Mouse (Mus musculus): Measurements from ENCODE around the gene Ly6g5c.
"Not testable (repeated sequence)": the region's sequence is repeated elsewhere in the genome, so short reads cannot be mapped to it uniquely, and the experiment has no call there.

The Ly6g5c gene

DNA sequence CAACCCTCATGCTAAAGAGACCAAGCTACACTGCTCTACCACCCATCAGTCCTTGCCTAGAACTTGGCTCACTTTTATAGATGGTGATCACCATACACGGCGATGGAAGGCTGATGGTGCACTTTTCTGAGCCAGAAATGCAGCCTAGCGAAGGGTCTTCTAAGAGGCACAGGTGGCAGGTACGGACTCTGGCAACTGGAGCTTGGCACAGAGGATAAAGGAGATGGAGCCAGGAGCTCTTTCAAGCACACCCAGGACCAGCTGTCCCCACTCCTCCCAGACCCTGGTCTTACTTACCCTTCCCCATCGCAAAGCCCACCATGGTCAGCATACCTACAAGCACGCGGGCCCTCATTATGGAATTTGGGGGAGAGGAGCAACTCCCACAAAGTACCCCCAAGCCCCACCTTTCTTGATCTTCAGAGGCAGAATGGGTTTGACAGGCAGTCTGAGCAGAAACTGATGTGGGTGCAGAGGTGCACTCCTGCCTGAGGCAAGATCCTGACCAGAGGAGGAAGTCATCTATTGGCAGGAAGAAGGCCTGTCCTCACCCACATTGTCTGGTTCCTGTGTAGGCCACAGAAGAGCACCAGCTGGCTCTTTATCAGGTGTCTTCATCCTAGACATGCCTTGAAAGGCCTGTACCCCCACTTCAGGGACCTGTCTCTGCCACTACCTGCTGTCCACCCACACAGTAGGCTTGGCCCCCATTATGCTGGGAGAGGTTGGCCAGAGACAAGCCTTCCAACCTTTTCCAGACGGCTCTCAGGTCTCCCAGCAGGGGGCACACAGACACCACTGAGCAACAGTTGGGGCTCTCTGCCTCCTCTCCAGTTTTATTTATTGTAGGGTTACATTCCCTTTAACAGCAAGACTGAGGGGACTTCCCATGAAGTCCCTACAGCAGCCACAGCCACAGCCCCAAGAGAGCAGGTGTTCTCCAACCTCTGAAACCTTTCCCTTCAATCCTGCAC, 7.3 kb downstream of the Ly6g5c start, which contains the start of gene Ly6g5b:
TSS of gene Ly6g5b (minus strand) at position 383 of the 974 bp plus-strand sequence.
- peak; percentile 71 for DNase-seq (ENCODE audit: low spot score)

GRCm38 (mm10) chr17:35120745-35121142, 12.7 kb downstream of the Ly6g5c start:
- DNase-seq (ENCODE audit: low spot score) = peak; percentile 79

GRCm38 (mm10) chr17:35121143-35121799, 13.2 kb downstream of the Ly6g5c start, which contains the start of gene Gpank1:
Gene Gpank1 (plus strand): TSS chr17:35121455.
- DNase-seq (ENCODE audit: low spot score) = peak; percentile 97

DNA sequence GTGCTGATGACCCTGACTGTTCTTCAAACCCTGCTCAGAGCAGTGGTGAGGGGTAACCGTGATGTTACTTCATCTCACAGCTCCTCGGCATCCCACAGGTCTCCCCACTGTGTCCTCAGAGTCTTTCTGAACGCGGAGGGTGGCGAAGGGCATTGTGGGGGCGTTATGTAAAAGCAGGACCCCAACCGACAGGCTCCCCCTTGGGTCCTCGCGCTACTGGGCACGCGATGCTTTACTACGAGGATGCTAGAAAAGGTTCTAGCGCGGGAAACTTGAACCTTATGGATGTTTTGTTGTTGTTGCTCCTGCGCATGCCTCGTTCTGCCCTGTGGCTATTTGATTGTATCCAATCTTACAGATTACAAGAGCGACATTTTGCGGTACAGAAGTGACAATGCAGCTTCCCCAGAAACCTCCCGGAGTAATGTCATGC, 13.8 kb downstream of the Ly6g5c start, which contains the start of gene Csnk2b:
TSS of gene Csnk2b (minus strand) at position 183 of the 433 bp plus-strand sequence.
- peak; percentile 64 for DNase-seq (ENCODE audit: low spot score)

GRCm38 (mm10) chr17:35123287-35123686, 15.2 kb downstream of the Ly6g5c start:
- DNase-seq (ENCODE audit: low spot score) = not testable (repeated sequence)

- not testable (repeated sequence) for DNase-seq (ENCODE audit: low spot score)
Measured at GRCm38 (mm10) chr17:35124261-35124896, 16.3 kb downstream of the Ly6g5c start.

- no peak for DNase-seq (ENCODE audit: low spot score)
Measured at GRCm38 (mm10) chr17:35125081-35125480, 17.0 kb downstream of the Ly6g5c start.

- no peak for DNase-seq (ENCODE audit: low spot score)
Measured at GRCm38 (mm10) chr17:35125578-35125977, 17.5 kb downstream of the Ly6g5c start.

- peak; percentile 81 for DNase-seq (ENCODE audit: low spot score)
Measured at GRCm38 (mm10) chr17:35126206-35126611, 18.1 kb downstream of the Ly6g5c start, which contains the start of gene D17H6S53E. Gene D17H6S53E (plus strand): TSS chr17:35126373.

- no peak for DNase-seq (ENCODE audit: low spot score)
Measured at GRCm38 (mm10) chr17:35127017-35127416, 18.9 kb downstream of the Ly6g5c start.

DNA sequence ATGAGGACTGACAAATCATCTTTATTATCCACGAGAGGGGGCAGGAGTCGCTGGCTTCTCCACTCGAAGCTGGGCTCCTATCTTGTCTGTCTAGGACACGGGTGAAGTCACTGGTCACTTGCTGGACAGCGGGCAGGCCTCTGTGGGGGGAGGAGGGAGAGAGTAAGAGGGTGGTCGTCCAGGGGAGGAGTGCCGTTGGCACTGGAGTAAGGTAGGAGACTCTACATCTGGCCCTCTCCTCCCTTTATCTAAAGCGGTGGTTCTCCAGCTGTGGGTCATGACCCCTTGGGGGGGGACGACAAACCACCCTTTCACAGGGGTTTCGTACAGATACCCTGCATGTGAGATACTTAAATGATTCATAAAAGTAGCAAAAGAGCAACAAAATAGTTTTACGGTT, 20.9 kb downstream of the Ly6g5c start:
- DNase-seq (ENCODE audit: low spot score) = no peak

- DNase-seq (ENCODE audit: low spot score) = no peak
Measured at GRCm38 (mm10) chr17:35131038-35131437, 23.0 kb downstream of the Ly6g5c start.

- DNase-seq (ENCODE audit: low spot score) = no peak
Measured at GRCm38 (mm10) chr17:35131500-35132173, 23.6 kb downstream of the Ly6g5c start, which contains the start of gene Apom. Gene Apom (minus strand): TSS chr17:35132050.

DNA sequence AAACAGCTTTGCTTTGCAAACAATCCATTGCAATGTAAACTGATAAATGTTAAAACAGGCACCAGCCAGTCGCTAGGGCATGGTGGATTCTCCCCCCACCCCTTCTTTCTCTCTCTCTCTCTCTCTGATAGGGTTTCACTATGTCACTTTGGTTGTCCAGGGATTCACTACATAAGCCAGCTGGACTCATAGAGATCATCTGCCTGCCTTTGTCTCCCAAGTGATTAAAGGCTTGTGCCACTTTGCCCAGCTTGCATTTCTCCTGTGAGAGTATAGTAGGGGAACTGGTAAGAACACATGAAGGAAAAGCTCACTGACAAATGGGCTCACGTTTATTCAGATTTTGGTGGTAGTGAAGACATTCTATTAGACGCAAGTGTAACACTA, 24.1 kb downstream of the Ly6g5c start:
- DNase-seq (ENCODE audit: low spot score) = no peak

DNA sequence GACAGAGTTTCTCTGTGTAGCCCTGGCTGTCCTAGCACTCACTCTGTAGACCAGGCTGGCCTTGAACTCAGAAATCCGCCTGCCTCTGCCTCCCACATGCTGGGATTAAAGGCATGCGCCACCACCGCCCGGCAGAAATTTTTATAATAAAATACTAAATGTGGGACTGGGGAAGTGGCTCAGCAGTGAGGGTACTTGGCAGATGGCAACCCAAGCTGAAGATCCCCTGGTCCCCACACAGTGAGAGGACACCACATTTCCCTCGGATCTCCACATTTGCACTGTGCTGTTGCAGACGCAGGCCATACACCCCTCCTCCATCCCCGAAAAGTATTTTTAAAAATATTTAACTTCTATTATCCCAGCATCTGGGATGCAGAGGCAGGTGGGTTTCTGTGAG, 25.4 kb downstream of the Ly6g5c start:
- no peak for DNase-seq (ENCODE audit: low spot score)

GRCm38 (mm10) chr17:35134801-35135590, 26.9 kb downstream of the Ly6g5c start, which contains the start of gene Bag6:
Gene Bag6 (plus strand): TSS chr17:35135178.
- peak; percentile 97 for DNase-seq (ENCODE audit: low spot score)

DNA sequence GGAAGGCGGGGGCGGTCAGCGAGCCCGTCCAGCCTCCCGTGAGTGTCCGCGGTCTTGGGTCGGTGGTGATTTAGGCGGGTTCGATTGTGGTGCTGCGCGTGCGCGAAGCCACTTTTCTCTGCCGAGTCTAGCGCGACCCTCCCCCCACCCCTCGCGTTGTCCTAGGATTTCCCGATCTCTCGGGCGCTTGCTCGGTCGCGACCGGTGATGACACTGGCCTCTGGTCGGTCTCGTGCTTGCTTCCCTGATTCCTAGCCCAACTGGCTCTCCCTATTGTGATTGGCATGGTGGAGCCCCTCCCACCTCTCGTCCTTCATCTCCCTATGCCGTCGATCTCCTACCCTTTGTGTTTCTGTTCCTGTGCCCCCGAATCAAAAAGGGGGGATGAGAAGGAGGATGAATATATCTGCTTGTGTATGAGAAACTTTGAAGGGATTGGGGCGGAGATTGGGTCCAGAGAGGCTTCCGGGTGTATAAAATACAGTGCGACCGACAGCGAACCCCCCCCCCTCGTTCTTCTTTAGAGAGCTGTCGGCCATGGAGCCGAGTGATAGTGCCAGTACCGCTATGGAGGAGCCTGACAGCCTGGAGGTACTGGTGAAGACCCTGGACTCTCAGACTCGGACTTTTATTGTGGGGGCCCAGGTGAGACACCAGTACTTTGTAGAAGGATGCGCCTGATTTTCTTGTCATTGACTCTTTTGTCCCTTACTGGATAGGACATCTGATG, 27.7 kb downstream of the Ly6g5c start:
- DNase-seq (ENCODE audit: low spot score) = no peak

GRCm38 (mm10) chr17:35139269-35139668, 31.2 kb downstream of the Ly6g5c start:
- no peak for DNase-seq (ENCODE audit: low spot score)

- DNase-seq (ENCODE audit: low spot score) = no peak
Measured at GRCm38 (mm10) chr17:35140490-35140996, 32.5 kb downstream of the Ly6g5c start.

DNA sequence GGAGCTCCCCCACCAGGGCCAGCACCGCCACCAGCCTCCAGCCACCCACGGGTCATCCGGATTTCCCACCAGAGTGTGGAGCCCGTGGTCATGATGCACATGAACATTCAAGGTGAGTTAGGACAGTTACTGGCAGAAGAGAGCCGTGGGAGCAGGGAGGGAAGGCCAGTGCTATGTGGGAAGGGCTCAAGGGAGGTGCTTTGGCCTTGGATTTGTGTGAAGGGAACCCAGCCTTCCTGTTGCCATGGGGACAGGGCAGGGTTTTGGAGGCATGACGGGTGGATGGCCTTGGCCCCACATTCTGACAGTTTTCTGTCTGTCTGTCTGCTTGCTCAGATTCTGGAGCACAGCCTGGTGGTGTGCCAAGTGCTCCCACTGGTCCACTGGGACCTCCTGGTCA, 33.9 kb downstream of the Ly6g5c start:
- DNase-seq (ENCODE audit: low spot score) = peak; percentile 86

All from testis, postnatal 10 days (tissue).